Mouse (Mus musculus): Measurements from ENCODE around the gene Lcp2. TPM values are rescaled to one million over a fixed set of nuclear protein-coding genes. Genes with fewer than 3 reads are reported as not detected.

Gene Lcp2
- total RNA-seq (2021): 1 to 10 TPM; 4.1 to 5.1 TPM
- long read RNA-seq, experiment 1: 0 reads
- long read RNA-seq, experiment 2, partial matches to known transcripts: 0 of 1 reads
- long read RNA-seq, experiment 2, other reads (novel, unspliced or antisense): 1 of 1 reads

- no peak for DNase-seq (ENCODE audit: low spot score in 2 of 2)
Observed at GRCm38 (mm10) chr11:34046767-34047541, at the start of gene Lcp2. Gene Lcp2 (plus strand): TSS chr11:34046920.

GRCm38 (mm10) chr11:33998244-33998643 is 48.5 kb upstream of the Lcp2 start:
- no peak for DNase-seq (ENCODE audit: low spot score in 2 of 2)

GRCm38 (mm10) chr11:34000416-34000815 is 46.3 kb upstream of the Lcp2 start:
- DNase-seq (ENCODE audit: low spot score in 2 of 2): no peak

GRCm38 (mm10) chr11:34001938-34002592 is 44.7 kb upstream of the Lcp2 start:
- peak; percentile 50 for DNase-seq (ENCODE audit: low spot score in 2 of 2)

GRCm38 (mm10) chr11:34002593-34002965 is 44.1 kb upstream of the Lcp2 start:
- no peak for DNase-seq (ENCODE audit: low spot score in 2 of 2)

- no peak for DNase-seq (ENCODE audit: low spot score in 2 of 2)
Observed at GRCm38 (mm10) chr11:34007616-34008015, 39.1 kb upstream of the Lcp2 start.

- DNase-seq (ENCODE audit: low spot score in 2 of 2): no peak
Observed at GRCm38 (mm10) chr11:34008214-34008613, 38.5 kb upstream of the Lcp2 start.

GRCm38 (mm10) chr11:34008702-34009101 is 38.0 kb upstream of the Lcp2 start:
- DNase-seq (ENCODE audit: low spot score in 2 of 2): peak; percentile 48 to 63

GRCm38 (mm10) chr11:34009316-34010087 is 37.2 kb upstream of the Lcp2 start:
- DNase-seq (ENCODE audit: low spot score in 2 of 2): no peak

- DNase-seq (ENCODE audit: low spot score in 2 of 2): no peak
Observed at GRCm38 (mm10) chr11:34010133-34010858, 36.4 kb upstream of the Lcp2 start.

- DNase-seq (ENCODE audit: low spot score in 2 of 2): no peak
Observed at GRCm38 (mm10) chr11:34010859-34011172, 35.9 kb upstream of the Lcp2 start.

- DNase-seq (ENCODE audit: low spot score in 2 of 2): no peak
Observed at GRCm38 (mm10) chr11:34012007-34012652, 34.6 kb upstream of the Lcp2 start.

GRCm38 (mm10) chr11:34025091-34025490 is 21.6 kb upstream of the Lcp2 start:
- no peak for DNase-seq (ENCODE audit: low spot score in 2 of 2)

- no peak for DNase-seq (ENCODE audit: low spot score in 2 of 2)
Observed at GRCm38 (mm10) chr11:34029658-34030057, 17.1 kb upstream of the Lcp2 start.

GRCm38 (mm10) chr11:34031015-34031805 is 15.5 kb upstream of the Lcp2 start:
- no peak for DNase-seq (ENCODE audit: low spot score in 2 of 2)

- DNase-seq (ENCODE audit: low spot score in 2 of 2): no peak
Observed at GRCm38 (mm10) chr11:34034008-34034505, 12.7 kb upstream of the Lcp2 start.

- DNase-seq (ENCODE audit: low spot score in 2 of 2): no peak
Observed at GRCm38 (mm10) chr11:34034794-34035193, 11.9 kb upstream of the Lcp2 start.

GRCm38 (mm10) chr11:34035909-34036658 is 10.6 kb upstream of the Lcp2 start:
- DNase-seq (ENCODE audit: low spot score in 2 of 2): no peak

GRCm38 (mm10) chr11:34040061-34040460 is 6.7 kb upstream of the Lcp2 start:
- no peak for DNase-seq (ENCODE audit: low spot score in 2 of 2)
